28 mouse cellular contexts compared by ENCODE assay signal in genomic region chr2:180279321-180279720, GRCm38 (mm10). TPM values are rescaled to one million over a fixed set of nuclear protein-coding genes. Genes with fewer than 3 reads are reported as not detected.
"Had no signal": no experiment of that assay in that cellular context is flagged by ENCODE, and none has a peak within 500 bp of the region (broad histone marks: within the 10 kb centered on the region; RNA-seq: fewer than 3 reads in every experiment).

No protein-coding gene starts in this region.

- H3K9me3 ChIP-seq: limb, embryonic 13.5 days; liver, embryonic 13.5 days; midbrain, embryonic 12.5 days; midbrain, embryonic 15.5 days; neural tube, embryonic 12.5 days; neural tube, embryonic 15.5 days had no signal

- H3K9ac ChIP-seq: limb, embryonic 13.5 days; liver, embryonic 13.5 days; midbrain, embryonic 12.5 days; midbrain, embryonic 15.5 days; neural tube, embryonic 12.5 days; neural tube, embryonic 15.5 days had no signal

- H3K4me1 ChIP-seq: neural tube, embryonic 12.5 days had no signal

- H3K27ac ChIP-seq: limb, embryonic 13.5 days; liver, embryonic 13.5 days; midbrain, embryonic 12.5 days; midbrain, embryonic 15.5 days; neural tube, embryonic 12.5 days; neural tube, embryonic 15.5 days had no signal

- DNase-seq: kidney, adult 18-20 months; kidney, adult 9 months; kidney, postnatal 10 days; kidney, postnatal 36 days; left cerebral cortex, postnatal 4 days; liver, embryonic 13.5 days; lung, adult 2 months; lung, postnatal 14 days; lung, postnatal 4 days; right cerebral cortex, adult 18-20 months; right cerebral cortex, postnatal 14 days; right cerebral cortex, postnatal 4 days; thymus, adult 18-20 months; thymus, postnatal 14 days; thymus, postnatal 4 days had no signal

- H3K36me3 ChIP-seq: limb, embryonic 13.5 days; liver, embryonic 13.5 days; midbrain, embryonic 12.5 days; midbrain, embryonic 15.5 days; neural tube, embryonic 12.5 days; neural tube, embryonic 15.5 days had no signal

- H3K27me3 ChIP-seq: liver, embryonic 13.5 days had no signal

- H3K4me2 ChIP-seq: limb, embryonic 13.5 days; liver, embryonic 13.5 days; midbrain, embryonic 12.5 days; midbrain, embryonic 15.5 days; neural tube, embryonic 12.5 days; neural tube, embryonic 15.5 days had no signal

- ATAC-seq: midbrain, embryonic 15.5 days had no signal

- H3K4me3 ChIP-seq: limb, embryonic 13.5 days; liver, embryonic 13.5 days; midbrain, embryonic 12.5 days; midbrain, embryonic 15.5 days; neural tube, embryonic 12.5 days; neural tube, embryonic 15.5 days had no signal

RNA-seq across cellular contexts. Expression of gene Rbbp8nl, which starts 10.4 kb away (rescaled TPM):
- total RNA-seq: layer of hippocampus, adult 8-10 months; layer of hippocampus, postnatal 14 days; left cerebral cortex, adult 8-10 months; left cerebral cortex, postnatal 14 days; left cerebral cortex, postnatal 4 days; liver, adult 2 months; megakaryocyte, adult 5-6 weeks had no signal
- polyA plus RNA-seq: liver, adult 2 months; liver, embryonic 13.5 days; liver, embryonic 16.5 days; midbrain, embryonic 15.5 days; neural tube, embryonic 15.5 days; testis, adult 2 months had no signal

RNA-seq across cellular contexts. Expression of gene Gata5, which starts 55.2 kb away (rescaled TPM):
- total RNA-seq: layer of hippocampus, adult 8-10 months; layer of hippocampus, postnatal 14 days; left cerebral cortex, adult 8-10 months; left cerebral cortex, postnatal 14 days; left cerebral cortex, postnatal 4 days; megakaryocyte, adult 5-6 weeks had no signal
- polyA plus RNA-seq: midbrain, embryonic 12.5 days; midbrain, embryonic 15.5 days; neural tube, embryonic 12.5 days had no signal
